ENCODE assay signal across 20 mouse cellular contexts in genomic region chr5:144901791-144902190, GRCm38 (mm10).
DNase-seq lines count a peak whose midpoint lies in the region; ATAC-seq lines count a peak whose summit lies in the region.
"Had no signal": no experiment of that assay in that cellular context is flagged by ENCODE, and none has a peak within 500 bp of the region (broad histone marks: within the 10 kb centered on the region; RNA-seq: fewer than 3 reads in every experiment).

No protein-coding gene starts in this region.

- H3K9ac ChIP-seq in limb, embryonic 12.5 days (replicated peaks) = no peak overlapping the region
- H3K9ac ChIP-seq in forebrain, embryonic 12.5 days = no peak overlapping the region
- H3K9ac ChIP-seq: forebrain, embryonic 13.5 days; heart, embryonic 12.5 days; liver, embryonic 12.5 days had no signal

- H3K27ac ChIP-seq in limb, embryonic 12.5 days = peak overlapping the region; percentile 66
- H3K27ac ChIP-seq in limb, embryonic 10.5 days = no peak overlapping the region
- no peak overlapping the region for H3K27ac ChIP-seq in forebrain, embryonic 12.5 days
- H3K27ac ChIP-seq: forebrain, embryonic 13.5 days; hindbrain, postnatal 0 days; liver, embryonic 12.5 days had no signal

- no peak overlapping the region for H3K4me3 ChIP-seq in limb, embryonic 12.5 days (replicated peaks)
- H3K4me3 ChIP-seq in limb, embryonic 10.5 days = no peak overlapping the region
- no peak overlapping the region for H3K4me3 ChIP-seq in forebrain, embryonic 12.5 days (replicated peaks)
- H3K4me3 ChIP-seq: forebrain, embryonic 13.5 days; heart, embryonic 12.5 days; liver, embryonic 12.5 days had no signal

- DNase-seq in heart, postnatal 4 days = peak; percentile 43
- no peak for DNase-seq in heart, adult 9 months (ENCODE audit: low spot score in 2 of 2)
- DNase-seq in limb, embryonic 10.5 days (ENCODE audit: low spot score) = no peak
- DNase-seq in gastrocnemius, postnatal 10 days = peak; percentile 41
- peak; percentile 33 for DNase-seq in skeletal muscle tissue, adult 2 months (ENCODE audit: low read depth, low spot score)
- DNase-seq: adrenal gland, postnatal 36 days; B cell, adult 2 months; cerebellum, adult 18-20 months; cerebellum, postnatal 36 days; layer of hippocampus, postnatal 36 days; lung, adult 2 months; thymus, postnatal 36 days had no signal

- H3K9me3 ChIP-seq in limb, embryonic 12.5 days = no peaks in the 10 kb centered on the region
- H3K9me3 ChIP-seq in limb, embryonic 10.5 days (replicated peaks) = no peaks in the 10 kb centered on the region
- H3K9me3 ChIP-seq in forebrain, embryonic 12.5 days = no peaks in the 10 kb centered on the region
- H3K9me3 ChIP-seq: forebrain, embryonic 13.5 days; heart, embryonic 12.5 days; liver, embryonic 12.5 days had no signal

- WGBS in limb, embryonic 12.5 days = 68% methylated on average over 10 of the region's 10 CpGs
- WGBS in limb, embryonic 10.5 days = 82% methylated on average over 10 of the region's 10 CpGs
- WGBS in forebrain, embryonic 12.5 days = 76% methylated on average over 10 of the region's 10 CpGs

- peaks cover 44% of the 10 kb centered on the region for H3K36me3 ChIP-seq in limb, embryonic 12.5 days
- H3K36me3 ChIP-seq in limb, embryonic 10.5 days = peaks cover 45% of the 10 kb centered on the region
- peaks cover 12% of the 10 kb centered on the region for H3K36me3 ChIP-seq in forebrain, embryonic 12.5 days (replicated peaks)

- ATAC-seq in limb, embryonic 12.5 days (ENCODE audit: insufficient number of reproducible peaks, insufficient read depth, low FRiP score, low TSS enrichment, low read depth) = 0 out of 2 replicates have a peak, but pooled peaks have one; percentile 35
- no peak for ATAC-seq in frontal cortex, adult (ENCODE audit: low TSS enrichment)
- no peak for ATAC-seq in forebrain, embryonic 12.5 days (ENCODE audit: low FRiP score)
- ATAC-seq: forebrain, embryonic 13.5 days; hindbrain, postnatal 0 days; intestine, postnatal 0 days; liver, embryonic 12.5 days had no signal

- no peak overlapping the region for H3K4me2 ChIP-seq in limb, embryonic 12.5 days
- H3K4me2 ChIP-seq in forebrain, embryonic 12.5 days = no peak overlapping the region
- H3K4me2 ChIP-seq: forebrain, embryonic 13.5 days; heart, embryonic 12.5 days; liver, embryonic 12.5 days had no signal

- H3K4me1 ChIP-seq in limb, embryonic 12.5 days (replicated peaks) = peaks cover 20% of the 10 kb centered on the region
- H3K4me1 ChIP-seq in limb, embryonic 10.5 days = peaks cover 15% of the 10 kb centered on the region; the same call in 1 of the 2 replicates
- peaks cover 18% of the 10 kb centered on the region for H3K4me1 ChIP-seq in forebrain, embryonic 12.5 days

- no peaks in the 10 kb centered on the region for H3K27me3 ChIP-seq in limb, embryonic 12.5 days
- no peaks in the 10 kb centered on the region for H3K27me3 ChIP-seq in limb, embryonic 10.5 days (ENCODE audit: low read depth, poor library complexity, severe bottlenecking)
- H3K27me3 ChIP-seq in forebrain, embryonic 12.5 days = no peaks in the 10 kb centered on the region
- H3K27me3 ChIP-seq: forebrain, embryonic 13.5 days; heart, embryonic 12.5 days; liver, embryonic 12.5 days had no signal

Comparison
In these comparisons a context has a peak if more than half of its experiments do, and no peak if none do; other contexts are left out.
1. DNase-seq: peak in heart, postnatal 4 days (single experiment), gastrocnemius, postnatal 10 days (single experiment) and skeletal muscle tissue, adult 2 months (single experiment); none in heart, adult 9 months (0 of 2) and limb, embryonic 10.5 days (single experiment).